In the genomic region with DNA sequence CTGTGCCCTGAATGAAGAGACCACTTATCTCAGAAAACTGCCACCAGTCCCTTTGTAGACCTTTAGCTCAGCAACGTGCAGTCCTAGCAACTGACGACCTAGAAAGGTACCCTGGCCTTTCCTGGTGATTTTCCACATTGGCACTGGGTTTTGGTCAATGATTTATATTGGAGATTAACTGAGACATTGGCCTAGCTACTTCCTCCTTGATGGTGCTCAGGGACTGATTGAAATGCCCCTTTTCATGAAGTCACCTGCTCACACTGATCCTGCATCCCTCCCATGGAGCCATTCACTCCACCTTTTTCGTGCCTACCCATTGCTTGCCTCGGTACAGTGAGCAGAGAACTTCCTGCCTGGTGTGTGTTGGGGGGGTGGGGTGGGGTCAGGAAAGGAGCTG, we compare ENCODE assay signal across 16 mouse cellular contexts.
"Had no signal": no experiment of that assay in that cellular context is flagged by ENCODE, and none has a peak within 500 bp of the region (broad histone marks: within the 10 kb centered on the region; RNA-seq: fewer than 3 reads in every experiment).

No protein-coding gene starts in this region.

- H3K27me3 ChIP-seq: limb, embryonic 12.5 days; liver, embryonic 15.5 days; stomach, embryonic 15.5 days had no signal

- H3K27ac ChIP-seq: limb, embryonic 12.5 days; liver, embryonic 15.5 days; stomach, embryonic 15.5 days had no signal

- H3K9me3 ChIP-seq: limb, embryonic 12.5 days; liver, embryonic 15.5 days; stomach, embryonic 15.5 days had no signal

- H3K4me2 ChIP-seq: limb, embryonic 12.5 days; liver, embryonic 15.5 days; midbrain, embryonic 11.5 days; stomach, embryonic 15.5 days had no signal

- DNase-seq: layer of hippocampus, adult 9-11 months; layer of hippocampus, postnatal 36 days; liver; lung, adult 2 months; lung, postnatal 4 days; right cerebral cortex, postnatal 14 days; thymus, adult 2 months; thymus, postnatal 36 days had no signal

- H3K9ac ChIP-seq: limb, embryonic 12.5 days; liver, embryonic 15.5 days; stomach, embryonic 15.5 days had no signal

- H3K4me3 ChIP-seq: limb, embryonic 12.5 days; liver, embryonic 15.5 days; stomach, embryonic 15.5 days had no signal

- H3K36me3 ChIP-seq: limb, embryonic 12.5 days; liver, embryonic 15.5 days; stomach, embryonic 15.5 days had no signal

- ATAC-seq: hindbrain, embryonic 16.5 days; inflammation-experienced regulatory T-cells, adult 6 months; intestine, postnatal 0 days; lung, postnatal 0 days had no signal
